Mouse (Mus musculus) right cerebral cortex, postnatal 4 days (tissue): ENCODE measurements at regions not wholly inside any gene's neighbourhood (a gene's known extent, or its start where the extent isn't known, plus 50 kb on each side); places are given as distances from the start of the nearest gene placed in this dataset.

ENCODE experiments used
- DNase-seq: peaks from one replicate; pipeline ENCODE4 v3.0.0-alpha.2; 2022

DNA sequence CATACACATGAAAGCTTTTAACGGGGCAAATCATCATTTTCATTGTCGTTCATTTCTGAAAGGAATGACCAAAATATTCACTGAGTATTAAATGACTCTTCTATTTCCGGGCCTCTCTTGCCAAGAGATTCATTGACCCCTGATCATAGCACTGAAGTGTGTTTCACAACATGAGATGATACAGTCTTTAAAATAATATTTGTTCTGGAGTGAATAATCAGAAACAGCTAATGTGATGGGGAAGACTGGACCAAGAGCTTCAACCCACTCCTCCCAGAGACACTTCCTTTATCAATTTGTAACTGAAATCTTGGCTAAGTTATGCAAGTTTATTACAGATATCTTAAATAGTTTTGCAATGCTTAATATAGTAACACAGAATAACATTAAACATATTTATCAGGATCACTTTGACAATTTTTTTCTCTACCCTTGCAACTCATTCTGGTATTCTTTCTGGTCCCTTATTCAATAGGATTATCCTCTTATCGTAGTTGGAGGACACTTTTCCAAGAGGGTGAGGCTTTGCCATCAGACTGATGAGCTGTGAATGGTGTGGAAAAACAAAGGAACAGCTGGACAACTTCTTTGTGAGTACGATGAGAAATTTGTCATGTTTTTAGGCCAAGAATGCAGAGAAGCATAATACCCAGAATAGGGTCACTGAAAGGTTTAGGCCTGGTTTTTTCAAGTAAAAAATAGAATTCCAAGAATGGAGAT is 149.6 kb upstream of the Sema3d start:
- no peak for DNase-seq

DNA sequence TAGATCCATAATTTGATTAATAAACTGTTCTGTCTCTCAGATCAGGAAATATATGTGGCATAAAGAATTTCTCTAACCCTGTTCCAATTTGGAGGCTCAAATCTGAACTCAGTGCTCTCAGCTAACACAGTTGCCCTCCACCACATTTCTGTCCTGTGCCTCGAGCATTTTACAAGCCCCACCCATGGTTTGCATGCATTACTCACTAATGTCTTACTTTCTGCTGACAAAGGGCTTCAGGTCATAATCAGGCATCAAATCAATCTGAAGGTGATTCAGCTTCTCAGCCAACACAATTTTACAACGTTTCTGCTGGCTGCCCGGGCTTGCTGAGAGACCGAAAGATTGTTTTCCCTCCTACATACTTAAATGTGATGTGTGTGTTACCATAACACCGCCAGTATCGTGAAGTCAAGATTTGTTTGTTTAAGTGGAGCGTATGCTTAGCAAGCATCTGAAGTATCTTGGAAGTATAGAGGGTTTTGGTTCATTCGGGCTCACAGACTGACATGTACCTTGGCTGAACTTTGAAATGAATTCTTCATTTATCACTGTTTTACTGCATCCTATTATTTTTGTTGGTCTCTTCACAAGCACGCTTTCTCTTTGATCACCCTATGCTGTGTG is 139.9 kb upstream of the Sema3d start:
- DNase-seq, result no peak

DNA sequence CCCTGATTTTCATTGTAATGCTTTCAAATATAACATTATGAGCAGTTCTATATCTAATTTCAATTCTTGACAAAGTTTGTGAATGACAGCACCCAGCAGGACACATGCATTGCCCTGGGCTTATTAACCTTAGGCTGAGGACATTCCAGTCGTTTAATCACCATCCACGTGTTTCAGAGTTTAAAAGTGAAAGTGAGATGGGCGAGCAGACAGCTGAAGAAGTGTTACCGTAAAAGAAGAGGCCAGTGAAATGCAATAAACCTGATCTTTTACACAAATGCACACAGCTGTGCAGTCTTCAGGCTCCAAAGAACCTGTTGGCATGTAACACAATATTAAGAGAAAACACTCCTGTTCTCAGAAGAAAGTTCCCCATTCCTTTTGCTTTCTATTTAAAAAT is 89.5 kb upstream of the Sema3d start:
- DNase-seq, result no peak

DNA sequence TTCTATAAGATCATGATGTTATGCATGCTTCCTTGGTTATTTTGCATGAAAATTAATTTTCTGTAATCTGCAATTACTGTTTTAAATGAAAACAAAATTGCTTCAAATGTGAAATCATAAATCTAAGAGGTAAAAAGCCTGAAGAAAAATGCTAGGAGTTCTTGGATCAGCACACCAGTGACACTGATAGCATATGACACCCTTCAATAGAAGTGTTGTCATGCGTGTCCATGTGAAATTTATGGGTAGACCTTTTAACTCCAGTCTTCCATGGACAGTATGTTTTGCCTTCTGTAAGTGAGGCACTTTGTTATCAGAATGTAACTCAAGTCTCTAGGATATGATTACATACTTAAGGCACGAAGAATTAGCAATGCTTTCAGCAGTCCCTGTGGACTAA is 85.9 kb upstream of the Sema3d start:
- no peak for DNase-seq

DNA sequence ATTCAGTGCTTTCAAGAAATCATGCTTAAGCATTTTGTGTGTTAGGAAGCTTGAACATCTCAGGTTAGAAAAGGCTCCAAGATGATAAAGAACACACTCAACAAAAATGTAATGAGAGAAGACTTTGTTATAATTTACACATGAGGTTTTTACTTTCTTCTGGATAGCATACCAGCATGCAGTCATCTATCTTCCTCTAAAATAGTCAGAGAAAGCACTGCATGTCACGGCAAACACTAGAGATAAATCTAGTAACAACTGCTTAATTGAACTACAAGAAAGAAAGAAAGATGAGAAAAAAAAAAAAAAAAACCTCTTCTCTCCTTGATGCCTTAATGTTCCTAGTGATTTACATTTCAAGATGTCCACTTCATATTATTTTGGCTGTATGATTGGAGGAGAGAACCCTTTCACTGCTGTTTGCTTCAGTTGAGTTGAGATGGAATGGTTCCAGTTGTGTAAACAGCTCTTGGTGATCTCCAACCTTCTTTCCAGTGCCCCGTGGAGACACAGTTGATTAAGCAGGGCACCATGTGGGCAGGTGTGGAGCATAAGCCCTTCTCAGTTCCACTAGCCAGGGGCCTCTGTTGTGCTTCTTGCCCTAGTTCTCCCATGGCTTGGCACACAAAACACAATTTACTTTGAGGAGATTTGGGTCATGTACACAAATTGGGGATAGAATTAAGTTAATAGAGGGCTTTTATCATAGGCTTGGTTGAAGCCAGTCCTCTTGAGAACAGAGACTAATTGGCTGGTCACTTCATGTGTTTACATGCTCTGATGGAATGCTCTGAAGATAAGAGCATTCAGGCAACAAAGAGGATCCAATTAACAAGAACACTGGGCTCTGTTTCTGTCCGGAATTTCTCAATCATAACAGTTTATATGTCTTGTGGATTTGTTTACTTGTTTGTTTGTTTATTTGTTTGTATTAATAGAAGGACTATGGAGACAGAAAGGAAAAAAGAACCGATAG is 81.1 kb upstream of the Sema3d start:
- DNase-seq, result no peak

- no peak for DNase-seq
These were observed 73.8 kb upstream of the Sema3d start for GRCm38 (mm10) chr5:12309408-12309807.

DNA sequence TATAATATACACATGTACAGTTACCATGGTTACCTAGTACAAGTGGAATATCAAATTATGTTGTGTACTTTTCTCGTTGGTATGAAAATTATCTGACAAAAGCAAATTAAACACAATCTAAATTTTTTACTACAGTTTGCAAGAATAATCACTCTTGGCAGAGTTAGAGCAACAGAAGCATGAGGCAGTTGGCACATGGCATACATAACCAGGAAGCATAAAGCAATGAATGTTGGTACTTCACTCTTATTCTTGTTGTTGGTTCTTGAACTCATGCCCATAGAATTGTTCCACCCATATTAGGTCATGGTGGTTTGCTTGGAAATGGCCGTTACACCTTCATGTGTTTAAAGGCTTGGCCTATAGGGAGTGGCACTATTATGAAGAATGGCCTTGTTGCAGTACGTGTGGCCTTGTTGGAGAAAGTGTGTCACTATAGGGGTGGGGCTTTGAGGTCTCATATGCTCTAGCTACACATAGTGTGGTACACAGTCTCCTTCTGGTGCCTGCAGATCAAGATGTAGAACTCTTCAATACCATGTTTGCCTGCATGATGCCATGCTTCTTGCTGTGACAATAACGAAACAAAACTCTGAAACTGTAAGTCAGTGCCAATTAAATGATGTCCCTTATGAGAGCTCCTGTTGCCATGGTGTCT is 50.4 kb upstream of the Sema3d start:
- DNase-seq, result no peak
